Mouse (Mus musculus): Measurements from ENCODE around the gene Arhgap30. TPM values are rescaled to one million over a fixed set of nuclear protein-coding genes. Genes with fewer than 3 reads are reported as not detected.

Gene Arhgap30
- polyA plus RNA-seq (2012; rRNA removed), result 128 and 141 TPM in 2 replicates

DNA sequence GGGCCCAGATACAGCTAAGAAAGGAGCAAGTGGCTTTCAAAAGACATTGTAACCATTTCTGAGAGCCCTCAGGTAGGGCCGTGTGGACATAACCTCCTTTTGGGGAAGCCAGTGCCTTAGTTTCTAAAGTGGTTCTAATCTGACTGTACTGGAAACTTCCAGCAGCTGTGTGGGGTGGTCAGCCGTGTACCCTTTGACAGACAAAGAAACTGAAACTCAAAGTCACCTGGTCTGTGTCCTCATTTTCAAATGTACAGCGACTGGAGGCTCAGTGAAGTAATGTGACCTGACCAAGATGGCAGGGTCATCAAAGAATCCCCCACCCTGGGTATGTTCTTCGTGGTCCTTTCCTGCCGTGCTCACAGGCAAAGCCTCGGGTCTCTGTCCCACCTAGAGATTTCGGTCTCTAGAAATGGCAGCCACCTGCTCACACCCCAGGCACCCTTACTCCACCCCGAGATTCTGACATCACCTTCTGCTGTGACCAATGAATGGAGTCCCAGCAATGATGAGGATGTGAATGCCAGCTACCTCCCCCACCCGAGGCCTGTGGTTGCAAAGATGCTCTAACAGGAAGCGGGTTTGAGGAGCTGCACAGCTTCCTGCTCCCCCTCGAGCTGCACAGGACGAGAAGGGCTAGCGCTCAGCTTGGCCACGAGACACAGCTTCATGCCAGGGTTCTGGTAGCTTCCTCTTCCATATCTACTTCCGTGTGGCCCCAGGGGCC lies at the start of gene Arhgap30:
TSS of gene Arhgap30 (plus strand) at position 579 of the 727 bp plus-strand sequence.
- Histone ChIP-seq H3K27ac (ENCODE audit: control insufficient read depth, insufficient read depth, low read length) (peak within 1 kb of the TSS; percentile 96), H3K4me1 (replicated peaks; ENCODE audit: control insufficient read depth, insufficient read depth, low read length) (peaks cover 31% of the 10 kb centered on the region), H3K36me3 (ENCODE audit: control insufficient read depth, insufficient read depth, low read length) (peaks cover 4% of the 10 kb centered on the region; the same call in 1 of the 2 replicates), H3K27me3 (ENCODE audit: control insufficient read depth, insufficient read depth, low read length) (no peaks in the 10 kb centered on the region), H3K4me3 (ENCODE audit: control insufficient read depth, insufficient read depth, low read length) (peak within 1 kb of the TSS; percentile 84)
- peak; percentile 93 for DNase-seq
- TF ChIP-seq POLR2A (IDR thresholded peaks at IDR 0.05; ENCODE audit: control insufficient read depth, extremely low read depth, insufficient read depth, low read length, poor library complexity), result peak; percentile 92
- TF ChIP-seq CTCF (IDR thresholded peaks at IDR 0.05; ENCODE audit: borderline replicate concordance, control insufficient read depth, extremely low read depth, insufficient read depth, low read length, poor library complexity), result 0 out of 2 replicates have a peak, but pooled peaks have one; percentile 18
- WGBS, result 3% methylated on average over 15 of the region's 15 CpGs

- H3K27ac ChIP-seq (ENCODE audit: control insufficient read depth, insufficient read depth, low read length), result no peak overlapping the region
- peaks cover 50% of the 10 kb centered on the region for H3K36me3 ChIP-seq (ENCODE audit: control insufficient read depth, insufficient read depth, low read length)
Measured at GRCm38 (mm10) chr1:171342262-171343207, 46.2 kb upstream of the Arhgap30 start.

DNA sequence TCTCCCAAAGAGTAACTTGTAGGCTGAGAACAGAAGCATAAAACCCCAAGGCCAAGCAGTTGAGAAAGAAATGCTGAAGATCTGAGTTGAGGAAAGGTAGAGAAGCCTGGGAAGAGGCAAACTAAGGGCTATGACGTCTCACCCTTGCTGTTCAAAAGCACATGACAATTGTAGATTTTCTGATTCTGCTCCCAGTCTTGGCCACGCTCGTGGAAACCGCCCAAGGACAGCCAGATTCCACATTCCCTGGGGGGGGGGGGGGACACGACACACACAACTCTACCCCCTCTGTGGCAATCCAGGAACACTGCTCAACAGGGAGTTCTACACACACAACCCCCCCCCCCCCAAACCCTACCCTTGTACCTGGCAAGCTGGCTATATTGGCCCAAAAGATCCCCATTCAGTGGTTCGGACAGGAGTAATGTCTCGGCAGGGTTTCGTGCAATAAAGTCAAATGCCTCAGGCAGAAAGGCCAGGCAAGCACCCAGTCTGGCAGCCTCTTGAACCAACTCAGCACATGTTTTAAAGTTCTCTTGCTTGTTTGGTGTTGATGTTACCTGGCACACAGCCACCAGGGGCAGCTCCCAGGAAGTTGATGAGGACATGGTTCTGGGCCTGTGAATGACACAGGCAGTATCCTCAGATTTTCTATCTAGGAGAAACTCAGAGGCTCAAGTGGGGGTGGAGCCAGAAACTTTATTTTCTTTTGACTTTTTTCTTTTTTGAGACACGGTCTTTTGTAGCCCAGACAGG lies 44.7 kb upstream of the Arhgap30 start:
- H3K36me3 ChIP-seq (ENCODE audit: control insufficient read depth, insufficient read depth, low read length), result peaks cover 35% of the 10 kb centered on the region
- TF ChIP-seq POLR2A (IDR thresholded peaks at IDR 0.05; ENCODE audit: control insufficient read depth, extremely low read depth, insufficient read depth, low read length, poor library complexity), result no peak
- no peak for TF ChIP-seq CTCF (IDR thresholded peaks at IDR 0.05; ENCODE audit: borderline replicate concordance, control insufficient read depth, extremely low read depth, insufficient read depth, low read length, poor library complexity)
- DNase-seq, result no peak
- no peak overlapping the region for H3K4me3 ChIP-seq (ENCODE audit: control insufficient read depth, insufficient read depth, low read length)
- WGBS, result 90% methylated on average over 9 of the region's 9 CpGs
- H3K4me1 ChIP-seq (replicated peaks; ENCODE audit: control insufficient read depth, insufficient read depth, low read length), result peaks cover 12% of the 10 kb centered on the region
- H3K27ac ChIP-seq (ENCODE audit: control insufficient read depth, insufficient read depth, low read length), result no peak overlapping the region
- no peaks in the 10 kb centered on the region for H3K27me3 ChIP-seq (ENCODE audit: control insufficient read depth, insufficient read depth, low read length)

More at GRCm38 (mm10) chr1:171342262-171343207, 46.2 kb upstream of the Arhgap30 start:
- no peak overlapping the region for H3K4me3 ChIP-seq (ENCODE audit: control insufficient read depth, insufficient read depth, low read length)
- 98% methylated on average over 16 of the region's 16 CpGs for WGBS
- H3K27me3 ChIP-seq (ENCODE audit: control insufficient read depth, insufficient read depth, low read length), result no peaks in the 10 kb centered on the region
- DNase-seq, result no peak
- peaks cover 12% of the 10 kb centered on the region for H3K4me1 ChIP-seq (replicated peaks; ENCODE audit: control insufficient read depth, insufficient read depth, low read length)
- TF ChIP-seq CTCF (IDR thresholded peaks at IDR 0.05; ENCODE audit: borderline replicate concordance, control insufficient read depth, extremely low read depth, insufficient read depth, low read length, poor library complexity) (no peak), POLR2A (IDR thresholded peaks at IDR 0.05; ENCODE audit: control insufficient read depth, extremely low read depth, insufficient read depth, low read length, poor library complexity) (no peak)

GRCm38 (mm10) chr1:171344715-171345114 lies 44.0 kb upstream of the Arhgap30 start:
- DNase-seq, result no peak
- peaks cover 12% of the 10 kb centered on the region for H3K4me1 ChIP-seq (replicated peaks; ENCODE audit: control insufficient read depth, insufficient read depth, low read length)
- 75% methylated on average over 9 of the region's 9 CpGs for WGBS
- TF ChIP-seq CTCF (IDR thresholded peaks at IDR 0.05; ENCODE audit: borderline replicate concordance, control insufficient read depth, extremely low read depth, insufficient read depth, low read length, poor library complexity) (no peak), POLR2A (IDR thresholded peaks at IDR 0.05; ENCODE audit: control insufficient read depth, extremely low read depth, insufficient read depth, low read length, poor library complexity) (no peak)
- peaks cover 29% of the 10 kb centered on the region for H3K36me3 ChIP-seq (ENCODE audit: control insufficient read depth, insufficient read depth, low read length)
- H3K27me3 ChIP-seq (ENCODE audit: control insufficient read depth, insufficient read depth, low read length), result no peaks in the 10 kb centered on the region
- H3K4me3 ChIP-seq (ENCODE audit: control insufficient read depth, insufficient read depth, low read length), result no peak overlapping the region
- no peak overlapping the region for H3K27ac ChIP-seq (ENCODE audit: control insufficient read depth, insufficient read depth, low read length)

DNA sequence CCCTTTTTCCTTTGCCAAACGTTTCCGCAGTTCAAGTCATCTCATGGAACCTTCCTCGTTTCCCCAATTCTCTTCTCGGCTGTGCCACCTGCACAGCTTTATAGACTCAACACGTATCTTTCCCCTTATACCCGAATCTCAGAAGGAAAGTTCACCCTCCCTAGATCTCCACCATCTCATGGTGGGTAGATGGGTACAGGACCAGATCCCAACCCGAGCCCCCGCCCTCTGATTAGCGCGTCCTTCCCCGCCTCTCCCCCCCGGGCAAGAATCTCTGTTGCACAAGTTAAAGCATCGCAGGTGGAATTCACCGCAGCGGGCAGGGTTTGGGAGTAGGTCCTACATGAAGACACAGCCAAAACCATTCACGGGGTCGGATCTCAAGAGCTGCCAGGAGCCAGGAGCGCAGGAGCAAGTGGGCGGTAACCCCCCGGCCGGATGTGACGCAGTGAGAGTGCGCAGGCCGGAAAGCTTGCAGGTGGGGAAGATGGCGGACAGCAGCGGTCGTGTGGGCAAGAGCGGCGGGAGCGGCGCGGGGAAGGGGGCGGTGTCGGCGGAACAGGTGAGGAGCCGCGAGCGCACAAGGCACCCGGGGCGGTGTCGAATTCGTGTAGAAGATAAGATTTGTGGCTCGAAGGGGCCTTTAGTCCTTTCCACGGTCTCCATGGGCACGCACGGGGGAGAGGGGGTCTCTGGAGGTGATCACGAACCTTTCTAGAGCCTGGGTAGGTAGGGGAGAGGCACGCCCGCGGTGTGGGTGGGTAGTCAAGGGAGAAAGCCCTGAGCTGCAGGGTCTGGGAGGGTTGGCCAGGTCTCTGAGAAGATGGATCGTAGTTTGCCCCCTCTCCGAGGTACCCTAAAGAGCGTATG lies 43.3 kb upstream of the Arhgap30 start, which contains the start of the genes Nit1 and Pfdn2:
TSS of gene Nit1 (minus strand) at position 422 of the 870 bp plus-strand sequence.
TSS of gene Pfdn2 (plus strand) at position 446 of the 870 bp plus-strand sequence.
- peak; percentile 92 for DNase-seq
- under 1% methylated on average over 53 of the region's 53 CpGs for WGBS
- no peaks in the 10 kb centered on the region for H3K27me3 ChIP-seq (ENCODE audit: control insufficient read depth, insufficient read depth, low read length)
- TF ChIP-seq CTCF (IDR thresholded peaks at IDR 0.05; ENCODE audit: borderline replicate concordance, control insufficient read depth, extremely low read depth, insufficient read depth, low read length, poor library complexity), result peak; percentile 57; the same call in 1 of the 2 replicates
- TF ChIP-seq POLR2A (IDR thresholded peaks at IDR 0.05; ENCODE audit: control insufficient read depth, extremely low read depth, insufficient read depth, low read length, poor library complexity), result peak; percentile 81
- H3K4me3 ChIP-seq (ENCODE audit: control insufficient read depth, insufficient read depth, low read length), result peak within 1 kb of the TSS; percentile 87
- peaks cover 23% of the 10 kb centered on the region for H3K36me3 ChIP-seq (ENCODE audit: control insufficient read depth, insufficient read depth, low read length)
- peak within 1 kb of the TSS; percentile 9; the same call in 1 of the 2 replicates for H3K27ac ChIP-seq (ENCODE audit: control insufficient read depth, insufficient read depth, low read length)
- peaks cover 12% of the 10 kb centered on the region for H3K4me1 ChIP-seq (replicated peaks; ENCODE audit: control insufficient read depth, insufficient read depth, low read length)
